Mouse (Mus musculus) limb, embryonic 15.5 days (tissue): ENCODE results near the gene Fbxo40. TPM values are rescaled to one million over a fixed set of nuclear protein-coding genes. Genes with fewer than 3 reads are reported as not detected.

Experiments used
- ATAC-seq: fragments of 200-750 bp; cut with Nextera tagmentation; 2 replicates; pipeline ENCODE4 v1.8.0; 2017; ENCODE audit warnings: low read depth, moderate TSS enrichment; ENCODE audit not compliant: insufficient number of reproducible peaks, low FRiP score, low TSS enrichment
- H3K27ac ChIP-seq: fragments of 300-500 bp; sonication (generic); 2 replicates; pipeline ENCODE4 v1.5.1; 2015; ENCODE audit warnings: moderate library complexity, mild to moderate bottlenecking, inconsistent platforms
- H3K27me3 ChIP-seq: fragments of 300-500 bp; sonication (generic); 2 replicates; pipeline ENCODE4 v1.6.1; 2015; ENCODE audit warnings: inconsistent platforms
- H3K36me3 ChIP-seq: fragments of 300-500 bp; sonication (generic); 2 replicates; pipeline ENCODE4 v1.6.1; 2015; ENCODE audit warnings: inconsistent platforms
- H3K4me1 ChIP-seq: fragments of 300-500 bp; sonication (generic); 2 replicates; pipeline ENCODE4 v1.6.1; 2015; ENCODE audit warnings: inconsistent platforms
- H3K4me2 ChIP-seq: fragments of 300-500 bp; sonication (generic); 2 replicates; pipeline ENCODE4 v1.6.1; 2015; ENCODE audit warnings: mild to moderate bottlenecking, inconsistent platforms
- H3K4me3 ChIP-seq: fragments of 300-500 bp; sonication (generic); 2 replicates; pipeline ENCODE4 v1.5.1; 2015; ENCODE audit warnings: mild to moderate bottlenecking, inconsistent platforms
- H3K9ac ChIP-seq: fragments of 300-500 bp; sonication (generic); 2 replicates; pipeline ENCODE4 v1.6.1; 2015; ENCODE audit warnings: inconsistent platforms
- H3K9me3 ChIP-seq: fragments of 300-500 bp; sonication (generic); 2 replicates; pipeline ENCODE4 v1.6.1; 2016; ENCODE audit warnings: inconsistent platforms
- WGBS: fragments of 180-500 bp; shearing (Covaris S2); methylation state at CpG from one replicate; pipeline ENCODE4 v1.1.7; 2015; 5-methylcytosine and 5-hydroxymethylcytosine counted together
- polyA plus RNA-seq: library from polyadenylated mRNA; unstranded; fragments of >200 nt; fragmentation: Nextera tagmentation; extraction: Ambion mirVana; gene quantifications from 2 replicates; pipeline ENCODE4 v1.2.1, GENCODE M21; 2015

Fbxo40 gene
- polyA plus RNA-seq, 1 experiment from 2014 or later: 0.31 TPM

GRCm38 (mm10) chr16:36943591-36943990 lies 46.7 kb downstream of the Fbxo40 start:
- H3K4me3 ChIP-seq: no peak overlapping the region
- H3K27me3 ChIP-seq: no peaks in the 10 kb centered on the region
- no peak overlapping the region for H3K27ac ChIP-seq
- no peak for ATAC-seq
- no peaks in the 10 kb centered on the region for H3K4me1 ChIP-seq
- H3K9me3 ChIP-seq: no peaks in the 10 kb centered on the region
- no peak overlapping the region for H3K4me2 ChIP-seq
- 86% methylated on average over 3 of the region's 3 CpGs for WGBS
- H3K9ac ChIP-seq: no peak overlapping the region
- no peaks in the 10 kb centered on the region for H3K36me3 ChIP-seq

- Histone ChIP-seq H3K27ac (no peak overlapping the region), H3K27me3 (no peaks in the 10 kb centered on the region), H3K9me3 (no peaks in the 10 kb centered on the region), H3K4me2 (no peak overlapping the region), H3K4me3 (no peak overlapping the region), H3K9ac (no peak overlapping the region), H3K4me1 (no peaks in the 10 kb centered on the region), H3K36me3 (no peaks in the 10 kb centered on the region)
- no peak for ATAC-seq
- 76% methylated on average over 4 of the region's 4 CpGs for WGBS
Measured at GRCm38 (mm10) chr16:36941895-36942294, 48.4 kb downstream of the Fbxo40 start.

- no peaks in the 10 kb centered on the region for H3K4me1 ChIP-seq
Measured at GRCm38 (mm10) chr16:36941137-36941727, 49.0 kb downstream of the Fbxo40 start.

DNA sequence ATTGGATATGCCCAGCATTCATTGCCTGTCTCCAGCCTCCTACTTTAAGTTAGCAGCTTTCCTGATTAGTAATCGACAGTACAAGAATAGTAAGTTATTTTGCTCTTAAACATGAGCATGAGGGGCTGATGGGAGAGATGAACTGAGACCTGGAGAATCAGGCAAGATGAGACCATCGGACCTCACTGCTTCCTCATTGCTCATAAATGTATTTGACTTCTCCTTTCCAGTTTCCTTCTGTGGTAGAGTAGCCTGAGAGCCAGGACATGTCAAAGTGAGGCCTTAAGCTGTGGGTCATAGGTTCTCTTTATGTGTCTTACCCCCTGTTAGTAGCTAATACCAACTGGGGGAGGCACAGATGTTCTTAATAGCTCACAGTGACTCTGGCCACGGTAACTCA lies 54.5 kb downstream of the Fbxo40 start:
- peaks cover 26% of the 10 kb centered on the region for H3K36me3 ChIP-seq
- 0 out of 2 replicates have a peak, but pooled peaks cover 2% of the 10 kb centered on the region for H3K4me1 ChIP-seq
- no peak overlapping the region for H3K9ac ChIP-seq
- ATAC-seq: no peak
- H3K9me3 ChIP-seq: no peaks in the 10 kb centered on the region
- H3K4me2 ChIP-seq: no peak overlapping the region
- no peaks in the 10 kb centered on the region for H3K27me3 ChIP-seq
- WGBS: 71% methylated on average over 3 of the region's 3 CpGs
- no peak overlapping the region for H3K4me3 ChIP-seq
- H3K27ac ChIP-seq: no peak overlapping the region

More at GRCm38 (mm10) chr16:36941137-36941727, 49.0 kb downstream of the Fbxo40 start:
- Histone ChIP-seq H3K9me3 (no peaks in the 10 kb centered on the region), H3K36me3 (no peaks in the 10 kb centered on the region), H3K9ac (no peak overlapping the region), H3K27ac (no peak overlapping the region), H3K4me3 (no peak overlapping the region), H3K27me3 (no peaks in the 10 kb centered on the region), H3K4me2 (no peak overlapping the region)
- WGBS: 74% methylated on average over 6 of the region's 6 CpGs
- ATAC-seq: no peak

- Histone ChIP-seq H3K4me2 (no peak within 1 kb of the TSS), H3K9ac (no peak within 1 kb of the TSS), H3K27ac (peak within 1 kb of the TSS; percentile 8; the same call in 1 of the 2 replicates), H3K36me3 (peaks cover 34% of the 10 kb centered on the region), H3K4me1 (0 out of 2 replicates have a peak, but pooled peaks cover 2% of the 10 kb centered on the region), H3K4me3 (no peak within 1 kb of the TSS), H3K27me3 (no peaks in the 10 kb centered on the region), H3K9me3 (no peaks in the 10 kb centered on the region)
- no peak for ATAC-seq
- 63% methylated on average over 7 of the region's 7 CpGs for WGBS
Measured at GRCm38 (mm10) chr16:36934841-36935620, 55.2 kb downstream of the Fbxo40 start, which contains the start of gene Hcls1. Hcls1 (plus strand) TSS chr16:36934983.

DNA sequence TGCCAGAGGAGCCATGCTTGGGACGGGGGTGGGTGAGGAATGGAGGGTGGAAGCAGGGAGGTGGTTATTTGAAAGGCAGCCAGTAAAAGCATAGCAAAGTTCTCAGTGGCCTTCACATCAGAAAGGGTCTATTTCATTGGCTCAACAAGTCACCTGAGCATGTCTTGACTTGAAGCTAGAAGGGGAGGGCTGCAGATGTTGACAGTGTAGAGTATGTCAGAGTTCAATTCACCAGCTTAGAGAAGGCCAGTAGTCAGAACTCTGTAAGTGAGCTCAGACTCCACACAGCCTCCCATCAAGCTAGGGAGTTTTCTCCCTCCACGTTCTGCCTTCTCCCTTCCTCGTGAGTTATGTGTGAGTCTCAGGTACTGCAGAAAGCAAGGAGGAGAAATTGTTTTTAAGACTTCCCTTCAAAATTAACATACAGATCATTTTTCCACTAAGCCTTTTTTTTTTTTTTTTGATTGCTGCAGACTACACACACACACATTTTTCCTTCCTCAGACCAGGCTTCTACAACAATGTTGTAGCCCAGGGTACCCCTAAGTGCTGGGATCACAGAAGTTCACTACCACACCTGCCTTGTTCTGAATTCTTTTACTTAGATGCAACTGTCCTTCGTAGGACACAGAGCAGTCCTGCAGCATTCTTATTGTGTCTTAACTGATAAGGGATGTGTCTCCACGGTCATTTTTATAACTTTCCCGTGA lies 56.0 kb downstream of the Fbxo40 start:
- H3K27ac ChIP-seq: peak overlapping the region; percentile 8; the same call in 1 of the 2 replicates
- ATAC-seq: peak; percentile 63

GRCm38 (mm10) chr16:36932546-36932945 lies 57.7 kb downstream of the Fbxo40 start:
- no peak overlapping the region for H3K9ac ChIP-seq
- H3K27me3 ChIP-seq: no peaks in the 10 kb centered on the region
- peaks cover 59% of the 10 kb centered on the region for H3K36me3 ChIP-seq
- H3K27ac ChIP-seq: no peak overlapping the region
- H3K9me3 ChIP-seq: no peaks in the 10 kb centered on the region
- WGBS: 93% methylated on average over 6 of the region's 6 CpGs
- no peak overlapping the region for H3K4me3 ChIP-seq
- 0 out of 2 replicates have a peak, but pooled peaks cover 2% of the 10 kb centered on the region for H3K4me1 ChIP-seq
- no peak for ATAC-seq
- no peak overlapping the region for H3K4me2 ChIP-seq

More for the DNA sequence above, 56.0 kb downstream of the Fbxo40 start:
- no peak overlapping the region for H3K4me3 ChIP-seq
- H3K36me3 ChIP-seq: peaks cover 42% of the 10 kb centered on the region
- WGBS: 48% methylated on average over 6 of the region's 6 CpGs
- H3K4me1 ChIP-seq: 0 out of 2 replicates have a peak, but pooled peaks cover 2% of the 10 kb centered on the region
- H3K27me3 ChIP-seq: no peaks in the 10 kb centered on the region
- no peak overlapping the region for H3K4me2 ChIP-seq
- H3K9ac ChIP-seq: no peak overlapping the region
- no peaks in the 10 kb centered on the region for H3K9me3 ChIP-seq

DNA sequence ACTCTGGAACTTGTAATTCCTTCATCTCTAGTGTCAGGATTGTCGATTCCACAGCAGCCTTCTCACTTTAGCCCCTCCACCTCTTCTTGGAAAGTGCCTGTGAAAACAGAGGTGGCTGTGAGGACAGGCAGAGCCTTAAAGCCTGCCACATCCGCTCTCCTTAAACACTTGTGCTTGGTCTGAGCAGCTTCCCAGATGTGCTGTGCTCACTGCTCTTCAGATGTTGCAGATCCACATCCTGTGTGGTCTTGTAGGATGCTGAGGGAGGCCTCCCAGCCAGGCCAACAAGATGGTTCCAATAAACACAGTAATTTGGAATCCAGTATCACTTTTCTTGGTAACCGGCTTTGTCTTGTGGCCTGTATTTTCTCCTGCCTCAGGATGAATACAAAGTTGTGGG lies 58.3 kb downstream of the Fbxo40 start:
- Histone ChIP-seq H3K27me3 (no peaks in the 10 kb centered on the region), H3K4me1 (0 out of 2 replicates have a peak, but pooled peaks cover 2% of the 10 kb centered on the region), H3K4me3 (no peak overlapping the region), H3K9ac (no peak overlapping the region), H3K4me2 (no peak overlapping the region), H3K9me3 (no peaks in the 10 kb centered on the region), H3K27ac (no peak overlapping the region), H3K36me3 (peaks cover 65% of the 10 kb centered on the region)
- 46% methylated on average over 3 of the region's 3 CpGs for WGBS
- no peak for ATAC-seq

GRCm38 (mm10) chr16:36931381-36931780 lies 58.9 kb downstream of the Fbxo40 start:
- H3K4me1 ChIP-seq: 0 out of 2 replicates have a peak, but pooled peaks cover 2% of the 10 kb centered on the region
- no peak overlapping the region for H3K4me3 ChIP-seq
- H3K36me3 ChIP-seq: peaks cover 71% of the 10 kb centered on the region
- H3K9me3 ChIP-seq: no peaks in the 10 kb centered on the region
- WGBS: 85% methylated on average over 10 of the region's 10 CpGs
- ATAC-seq: no peak
- H3K27ac ChIP-seq: no peak overlapping the region
- no peaks in the 10 kb centered on the region for H3K27me3 ChIP-seq
- no peak overlapping the region for H3K9ac ChIP-seq
- H3K4me2 ChIP-seq: no peak overlapping the region

DNA sequence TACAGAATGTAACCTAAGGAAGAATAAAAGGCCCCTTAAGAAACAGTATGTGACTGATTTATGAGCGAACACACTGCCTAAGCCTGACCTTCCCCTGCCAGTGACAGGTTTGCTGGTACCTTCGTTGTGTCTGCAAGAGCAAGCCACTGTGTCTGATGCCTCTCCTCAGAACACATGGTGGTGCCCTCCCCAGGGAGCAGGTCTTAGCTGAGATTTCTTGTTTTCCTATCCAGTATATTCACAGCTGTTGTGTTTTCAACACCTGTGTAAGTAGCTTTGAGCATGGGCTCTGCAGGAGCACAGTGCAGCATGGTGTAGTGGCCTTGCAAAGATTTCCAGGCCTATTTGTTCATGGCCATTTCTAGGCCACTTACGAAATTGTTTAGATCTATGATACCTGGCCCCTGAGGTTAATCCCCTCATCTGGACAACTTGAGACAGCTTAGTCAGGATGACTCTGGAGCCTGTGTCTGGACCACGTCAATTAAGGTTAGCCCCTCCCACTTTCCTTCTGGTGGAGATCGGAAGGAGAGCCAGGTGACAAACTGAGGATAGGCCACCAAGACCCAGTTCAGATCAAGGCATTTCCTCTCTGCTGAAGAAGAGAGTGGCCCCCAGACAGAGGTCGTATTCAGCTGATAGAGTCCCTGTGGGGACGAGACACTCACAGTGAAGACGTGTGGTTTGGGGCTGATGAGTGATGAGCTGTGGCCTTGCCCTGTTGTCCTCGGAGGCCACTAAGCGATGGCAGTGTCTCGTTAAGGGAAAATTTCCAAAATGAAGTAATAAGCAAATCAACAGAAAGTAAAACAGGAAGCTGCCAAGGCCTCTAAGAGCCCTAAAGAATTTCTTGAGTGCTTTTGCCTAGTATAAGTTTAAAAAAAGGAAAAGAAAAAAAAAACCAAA lies 59.8 kb downstream of the Fbxo40 start:
- 63% methylated on average over 11 of the region's 11 CpGs for WGBS
- Histone ChIP-seq H3K9ac (no peak overlapping the region), H3K9me3 (no peaks in the 10 kb centered on the region), H3K4me1 (0 out of 2 replicates have a peak, but pooled peaks cover 2% of the 10 kb centered on the region), H3K4me3 (no peak overlapping the region), H3K27ac (no peak overlapping the region), H3K36me3 (peaks cover 80% of the 10 kb centered on the region), H3K4me2 (no peak overlapping the region), H3K27me3 (no peaks in the 10 kb centered on the region)
- 0 out of 2 replicates have a peak, but pooled peaks have one; percentile 33 for ATAC-seq

DNA sequence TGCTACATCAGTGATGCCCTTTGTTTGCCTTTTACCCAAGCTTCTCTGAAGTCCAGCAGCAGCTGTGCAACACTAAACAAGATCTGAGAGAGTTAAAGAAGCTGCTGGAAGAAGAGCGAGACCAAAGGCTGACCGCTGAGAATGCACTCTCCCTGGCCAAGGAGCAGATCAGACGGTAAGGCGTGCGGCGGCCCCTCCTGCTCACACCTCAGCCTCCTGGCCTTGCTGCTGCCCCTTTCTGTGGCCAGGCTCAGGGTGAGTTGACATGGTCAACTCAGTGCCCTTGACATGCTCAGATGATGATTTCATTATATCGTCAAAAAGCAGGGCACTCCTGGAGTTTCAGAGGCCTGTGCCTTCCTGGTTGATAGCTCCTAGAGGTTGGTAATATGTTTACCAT lies 61.1 kb downstream of the Fbxo40 start:
- H3K9me3 ChIP-seq: no peaks in the 10 kb centered on the region
- H3K27me3 ChIP-seq: no peaks in the 10 kb centered on the region
- H3K9ac ChIP-seq: no peak overlapping the region
- no peak overlapping the region for H3K27ac ChIP-seq
- ATAC-seq: no peak
- H3K36me3 ChIP-seq: peaks cover 92% of the 10 kb centered on the region
- WGBS: 95% methylated on average over 7 of the region's 7 CpGs
- H3K4me2 ChIP-seq: no peak overlapping the region
- H3K4me3 ChIP-seq: no peak overlapping the region
- no peaks in the 10 kb centered on the region for H3K4me1 ChIP-seq
